Mouse (Mus musculus) embryonic facial prominence, embryonic 15.5 days (tissue): Measurements from ENCODE around the gene Gm38394. TPM values are rescaled to one million over a fixed set of nuclear protein-coding genes. Genes with fewer than 3 reads are reported as not detected.
"Not testable (repeated sequence)": the region's sequence is repeated elsewhere in the genome, so short reads cannot be mapped to it uniquely, and the experiment has no call there.

Source experiments
- ATAC-seq: fragments of 200-750 bp; cut with Nextera tagmentation; 2 replicates; pipeline ENCODE4 v1.8.0; 2017; ENCODE audit warnings: low read depth, moderate TSS enrichment; ENCODE audit not compliant: insufficient number of reproducible peaks, low FRiP score, low TSS enrichment
- H3K27ac ChIP-seq: fragments of 300-500 bp; sonication (generic); replicated peaks from 2 replicates; pipeline ENCODE4 v1.5.1; 2015; ENCODE audit warnings: mild to moderate bottlenecking, inconsistent platforms
- H3K27me3 ChIP-seq: fragments of 300-500 bp; sonication (generic); 2 replicates; pipeline ENCODE4 v1.6.1; 2015; ENCODE audit warnings: inconsistent platforms
- H3K36me3 ChIP-seq: fragments of 300-500 bp; sonication (generic); 2 replicates; pipeline ENCODE4 v1.6.1; 2015; ENCODE audit warnings: mild to moderate bottlenecking, inconsistent platforms
- H3K4me1 ChIP-seq: fragments of 300-500 bp; sonication (generic); 2 replicates; pipeline ENCODE4 v1.6.1; 2015; ENCODE audit warnings: inconsistent platforms
- H3K4me2 ChIP-seq: fragments of 300-500 bp; sonication (generic); replicated peaks from 2 replicates; pipeline ENCODE4 v1.6.1; 2015; ENCODE audit warnings: mild to moderate bottlenecking, inconsistent platforms
- H3K4me3 ChIP-seq: fragments of 300-500 bp; sonication (generic); replicated peaks from 2 replicates; pipeline ENCODE4 v1.5.1; 2015; ENCODE audit warnings: mild to moderate bottlenecking, inconsistent platforms
- H3K9ac ChIP-seq: fragments of 300-500 bp; sonication (generic); 2 replicates; pipeline ENCODE4 v1.6.1; 2015; ENCODE audit warnings: inconsistent platforms
- H3K9me3 ChIP-seq: fragments of 300-500 bp; sonication (generic); replicated peaks from 2 replicates; pipeline ENCODE4 v1.6.1; 2016; ENCODE audit warnings: inconsistent platforms
- WGBS: fragments of 180-500 bp; shearing (Covaris S2); methylation state at CpG from one replicate; pipeline ENCODE4 v1.1.7; 2015; 5-methylcytosine and 5-hydroxymethylcytosine counted together
- polyA plus RNA-seq: library from polyadenylated mRNA; unstranded; fragments of >200 nt; fragmentation: Nextera tagmentation; extraction: Ambion mirVana; gene quantifications from 2 replicates; pipeline ENCODE4 v1.2.1, GENCODE M21; 2015

Gm38394 gene
- 5.5 and 6.6 TPM in 2 replicates for polyA plus RNA-seq

DNA sequence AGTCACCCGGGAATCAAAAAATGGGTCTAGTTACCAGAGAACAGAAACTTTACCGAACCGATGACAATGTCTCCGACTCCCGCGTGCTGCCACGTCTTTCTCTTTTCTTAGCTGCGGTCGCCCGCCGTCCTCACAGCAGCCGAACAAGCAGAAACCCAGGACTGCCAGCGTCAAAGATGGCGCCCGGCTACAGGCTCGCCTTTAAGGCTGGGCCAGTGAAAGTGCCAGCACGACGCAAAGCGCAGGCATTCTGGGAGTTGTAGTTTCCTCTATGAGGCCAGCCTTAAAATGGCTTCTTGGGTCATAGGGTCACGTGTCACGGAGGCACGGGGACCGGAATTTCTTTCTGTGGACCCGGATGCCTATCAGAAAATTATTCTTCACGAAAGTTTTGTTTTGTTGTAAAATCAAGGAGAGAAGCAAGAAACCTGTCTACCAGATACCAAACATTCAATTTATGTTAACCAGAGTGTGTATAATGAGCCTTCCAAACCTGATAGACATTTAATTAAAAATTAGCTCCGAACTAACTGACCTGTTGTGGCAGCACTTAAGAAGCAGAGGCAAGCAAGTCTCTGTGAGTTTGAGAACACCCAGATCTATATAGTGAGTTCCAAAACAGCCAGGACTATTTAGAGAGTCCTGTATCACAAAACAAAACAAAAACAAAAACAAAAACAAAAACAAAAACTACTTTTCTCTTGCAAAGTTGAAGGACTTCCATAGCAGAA is at the start of gene Gm38394:
Gm38394 (minus strand) TSS at position 116 of the 731 bp plus-strand sequence.
- peak; percentile 97 for ATAC-seq

DNA sequence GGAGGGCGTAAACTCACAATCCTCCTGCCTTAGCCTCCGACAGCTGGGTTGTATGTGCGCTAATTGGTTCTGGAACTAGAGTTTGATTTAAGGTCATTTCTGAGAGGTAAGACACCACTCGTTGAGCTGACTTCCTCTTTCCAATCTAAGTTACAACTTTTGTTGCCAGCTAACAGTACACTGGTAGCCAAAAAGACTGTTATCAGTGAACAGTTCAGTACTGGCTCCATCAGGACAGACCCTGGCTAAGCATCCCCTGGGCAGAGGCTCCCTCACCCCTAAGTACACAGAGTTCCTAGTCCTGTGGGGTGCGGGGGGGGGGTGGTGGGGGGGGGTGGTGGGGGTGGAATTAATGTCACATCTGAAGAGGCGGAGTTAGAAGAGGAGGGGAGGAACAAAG is 49.8 kb upstream of the Gm38394 start:
- H3K36me3 ChIP-seq, result peaks cover 27% of the 10 kb centered on the region
- H3K4me3 ChIP-seq, result no peak overlapping the region
- no peak overlapping the region for H3K27ac ChIP-seq
- ATAC-seq, result no peak
- H3K27me3 ChIP-seq, result no peaks in the 10 kb centered on the region
- no peak overlapping the region for H3K4me2 ChIP-seq
- H3K9ac ChIP-seq, result no peak overlapping the region
- WGBS, result 58% methylated on average over 6 of the region's 6 CpGs
- peaks cover 21% of the 10 kb centered on the region for H3K4me1 ChIP-seq
- H3K9me3 ChIP-seq, result no peaks in the 10 kb centered on the region

More for the DNA sequence above, at the start of gene Gm38394:
- H3K27me3 ChIP-seq, result no peaks in the 10 kb centered on the region
- H3K4me3 ChIP-seq, result peak within 1 kb of the TSS; percentile 80
- peak within 1 kb of the TSS; percentile 94 for H3K27ac ChIP-seq
- WGBS, result 2% methylated on average over 26 of the region's 26 CpGs
- no peaks in the 10 kb centered on the region for H3K9me3 ChIP-seq
- peak within 1 kb of the TSS; percentile 73 for H3K4me2 ChIP-seq
- peaks cover 35% of the 10 kb centered on the region for H3K4me1 ChIP-seq
- peak within 1 kb of the TSS; percentile 72 for H3K9ac ChIP-seq
- H3K36me3 ChIP-seq, result peaks cover 23% of the 10 kb centered on the region; the same call in 1 of the 2 replicates

- H3K27ac ChIP-seq, result no peak overlapping the region
- H3K9me3 ChIP-seq, result no peaks in the 10 kb centered on the region
- ATAC-seq, result no peak
- peaks cover 21% of the 10 kb centered on the region for H3K4me1 ChIP-seq
- peaks cover 24% of the 10 kb centered on the region for H3K36me3 ChIP-seq
- WGBS, result 75% methylated on average over 3 of the region's 3 CpGs
- no peaks in the 10 kb centered on the region for H3K27me3 ChIP-seq
- H3K4me3 ChIP-seq, result no peak overlapping the region
- H3K4me2 ChIP-seq, result no peak overlapping the region
- H3K9ac ChIP-seq, result no peak overlapping the region
These were observed 48.2 kb upstream of the Gm38394 start for GRCm38 (mm10) chr1:133709292-133709691.

- not testable (repeated sequence) for H3K9ac ChIP-seq, H3K27me3 ChIP-seq, H3K4me1 ChIP-seq, H3K36me3 ChIP-seq, ATAC-seq, H3K4me3 ChIP-seq, H3K9me3 ChIP-seq, H3K27ac ChIP-seq, H3K4me2 ChIP-seq
- 27% methylated on average over 1 of the region's 2 CpGs for WGBS
These were observed 40.7 kb upstream of the Gm38394 start for GRCm38 (mm10) chr1:133701824-133702223.

DNA sequence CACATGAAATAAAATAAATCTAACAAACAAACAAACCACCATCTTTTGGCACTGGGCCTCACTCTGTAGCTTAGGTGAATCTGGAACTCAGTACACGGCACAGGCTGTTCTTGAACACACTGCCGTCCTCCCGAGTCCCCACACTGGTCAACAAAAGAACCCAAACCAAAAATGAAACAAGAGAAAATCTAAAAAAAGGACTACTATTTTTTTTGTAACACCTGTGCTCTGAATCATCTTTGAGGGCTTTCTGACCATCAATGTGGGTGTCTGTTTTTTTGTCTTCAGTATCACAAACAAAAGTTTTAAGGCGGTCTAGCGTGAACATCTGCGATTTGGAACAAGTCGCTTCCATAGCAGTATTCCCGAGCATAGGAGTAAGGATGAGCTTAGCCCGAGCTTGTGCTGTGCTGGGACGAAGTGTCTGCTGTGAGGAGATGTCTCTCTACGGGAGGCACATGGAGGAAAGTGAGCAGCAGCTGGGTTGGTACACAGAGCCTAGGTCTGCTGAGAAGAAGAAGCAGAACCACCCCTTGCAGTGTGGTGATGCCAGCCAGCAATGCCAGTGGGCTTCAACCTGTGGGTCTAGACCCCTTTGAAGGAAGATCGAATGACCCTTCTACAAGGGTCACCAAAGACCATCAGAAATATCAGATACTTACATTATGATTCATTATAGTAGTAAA is 37.0 kb upstream of the Gm38394 start:
- ATAC-seq, result no peak
- Histone ChIP-seq H3K9me3 (no peaks in the 10 kb centered on the region), H3K4me3 (no peak overlapping the region), H3K27ac (no peak overlapping the region), H3K4me2 (no peak overlapping the region), H3K9ac (no peak overlapping the region), H3K27me3 (no peaks in the 10 kb centered on the region), H3K4me1 (peaks cover 34% of the 10 kb centered on the region), H3K36me3 (no peaks in the 10 kb centered on the region)
- WGBS, result 91% methylated on average over 12 of the region's 12 CpGs

- H3K4me3 ChIP-seq, result no peak overlapping the region
- H3K9ac ChIP-seq, result no peak overlapping the region
- WGBS, result 26% methylated on average over 7 of the region's 7 CpGs
- H3K4me1 ChIP-seq, result peaks cover 34% of the 10 kb centered on the region
- ATAC-seq, result peak; percentile 48
- H3K9me3 ChIP-seq, result no peaks in the 10 kb centered on the region
- H3K36me3 ChIP-seq, result no peaks in the 10 kb centered on the region
- 0 out of 2 replicates have a peak overlapping the region, but pooled peaks have one; percentile 13 for H3K4me2 ChIP-seq
- no peaks in the 10 kb centered on the region for H3K27me3 ChIP-seq
- peak overlapping the region; percentile 87 for H3K27ac ChIP-seq
These were observed 34.8 kb upstream of the Gm38394 start for GRCm38 (mm10) chr1:133695901-133696300.

GRCm38 (mm10) chr1:133694876-133695275 is 33.8 kb upstream of the Gm38394 start:
- H3K4me1 ChIP-seq, result peaks cover 36% of the 10 kb centered on the region
- peak; percentile 16; the same call in 1 of the 2 replicates for ATAC-seq
- no peaks in the 10 kb centered on the region for H3K27me3 ChIP-seq
- H3K4me2 ChIP-seq, result no peak overlapping the region
- no peak overlapping the region for H3K4me3 ChIP-seq
- no peaks in the 10 kb centered on the region for H3K9me3 ChIP-seq
- 76% methylated on average over 1 of the region's 1 CpGs for WGBS
- no peak overlapping the region for H3K9ac ChIP-seq
- no peaks in the 10 kb centered on the region for H3K36me3 ChIP-seq
- peak overlapping the region; percentile 67 for H3K27ac ChIP-seq

GRCm38 (mm10) chr1:133694301-133694700 is 33.2 kb upstream of the Gm38394 start:
- Histone ChIP-seq H3K4me3 (no peak overlapping the region), H3K4me2 (no peak overlapping the region), H3K27me3 (no peaks in the 10 kb centered on the region), H3K9me3 (no peaks in the 10 kb centered on the region), H3K27ac (peak overlapping the region; percentile 67), H3K9ac (no peak overlapping the region), H3K36me3 (no peaks in the 10 kb centered on the region), H3K4me1 (peaks cover 39% of the 10 kb centered on the region)
- no peak for ATAC-seq
- 17% methylated on average over 1 of the region's 1 CpGs for WGBS

GRCm38 (mm10) chr1:133693536-133694114 is 32.5 kb upstream of the Gm38394 start:
- Histone ChIP-seq H3K9ac (no peak overlapping the region), H3K4me2 (no peak overlapping the region), H3K4me1 (peaks cover 39% of the 10 kb centered on the region), H3K4me3 (no peak overlapping the region), H3K9me3 (no peaks in the 10 kb centered on the region), H3K27ac (peak overlapping the region; percentile 67; the same call in 1 of the 2 replicates), H3K27me3 (no peaks in the 10 kb centered on the region), H3K36me3 (no peaks in the 10 kb centered on the region)
- whole genome bisulfite sequencing, result 55% methylated on average over 11 of the region's 11 CpGs
- ATAC-seq, result no peak

DNA sequence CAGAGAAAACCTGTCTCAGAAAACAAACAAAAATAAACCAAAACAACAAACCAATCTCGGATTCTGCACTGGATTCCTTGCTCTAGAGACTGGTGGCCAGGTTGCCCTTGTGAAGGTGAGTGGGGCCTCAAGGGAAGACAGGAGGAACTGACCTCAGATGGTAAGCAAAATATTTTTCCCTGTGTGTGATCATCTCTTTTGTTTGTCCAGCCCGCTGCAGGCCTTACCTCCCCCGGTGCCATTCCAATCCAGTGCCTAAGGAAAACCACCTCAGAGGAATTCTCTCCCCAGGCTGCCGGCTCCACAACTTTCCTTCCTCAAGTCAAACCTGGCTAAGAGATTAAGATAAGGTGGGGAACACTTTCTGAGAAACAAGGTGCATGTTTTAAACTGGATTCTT is 31.1 kb upstream of the Gm38394 start:
- H3K36me3 ChIP-seq, result no peaks in the 10 kb centered on the region
- no peaks in the 10 kb centered on the region for H3K9me3 ChIP-seq
- no peaks in the 10 kb centered on the region for H3K27me3 ChIP-seq
- ATAC-seq, result no peak
- no peak overlapping the region for H3K9ac ChIP-seq
- 40% methylated on average over 4 of the region's 4 CpGs for WGBS
- no peak overlapping the region for H3K4me2 ChIP-seq
- no peak overlapping the region for H3K4me3 ChIP-seq
- no peak overlapping the region; the same call in 1 of the 2 replicates for H3K27ac ChIP-seq
- peaks cover 39% of the 10 kb centered on the region for H3K4me1 ChIP-seq

GRCm38 (mm10) chr1:133691046-133691445 is 29.9 kb upstream of the Gm38394 start:
- 95% methylated on average over 6 of the region's 6 CpGs for WGBS
- H3K4me2 ChIP-seq, result no peak overlapping the region
- no peaks in the 10 kb centered on the region for H3K9me3 ChIP-seq

More at GRCm38 (mm10) chr1:133691046-133691445, 29.9 kb upstream of the Gm38394 start:
- Histone ChIP-seq H3K27ac (no peak overlapping the region), H3K9ac (no peak overlapping the region), H3K4me3 (no peak overlapping the region), H3K36me3 (no peaks in the 10 kb centered on the region), H3K4me1 (peaks cover 31% of the 10 kb centered on the region), H3K27me3 (no peaks in the 10 kb centered on the region)
- ATAC-seq, result no peak
